Mouse (Mus musculus): ENCODE data around the gene Trmt61a.
A peak's percentile ranks its signal among the peaks of the same experiment; 100 is the strongest.
"Not testable (repeated sequence)": the region's sequence is repeated elsewhere in the genome, so short reads cannot be mapped to it uniquely, and the experiment has no call there.

Trmt61a gene

GRCm38 (mm10) chr12:111677882-111678669 is at the start of gene Trmt61a:
Gene Trmt61a (plus strand): TSS chr12:111678105.
- peak; percentile 73 to 81 for DNase-seq

GRCm38 (mm10) chr12:111648061-111648645 is 29.8 kb upstream of the Trmt61a start:
- peak in 1 of 2 experiments; percentile 50 for DNase-seq

- DNase-seq, result no peak
These were observed 25.0 kb upstream of the Trmt61a start for GRCm38 (mm10) chr12:111652953-111653352.

- peak in 1 of 2 experiments; percentile 62 for DNase-seq
These were observed 24.5 kb upstream of the Trmt61a start for GRCm38 (mm10) chr12:111653434-111653833.

- no peak for DNase-seq
These were observed 22.2 kb upstream of the Trmt61a start for GRCm38 (mm10) chr12:111655695-111656094.

- DNase-seq, result no peak
These were observed 18.6 kb upstream of the Trmt61a start for GRCm38 (mm10) chr12:111659331-111659730.

GRCm38 (mm10) chr12:111660628-111661027 is 17.3 kb upstream of the Trmt61a start:
- no peak for DNase-seq

GRCm38 (mm10) chr12:111661554-111661953 is 16.4 kb upstream of the Trmt61a start:
- not testable (repeated sequence) for DNase-seq

GRCm38 (mm10) chr12:111663228-111664143 is 14.4 kb upstream of the Trmt61a start:
- no peak for DNase-seq

GRCm38 (mm10) chr12:111664144-111664634 is 13.7 kb upstream of the Trmt61a start:
- no peak for DNase-seq

- no peak for DNase-seq
These were observed 12.6 kb upstream of the Trmt61a start for GRCm38 (mm10) chr12:111665041-111665880.

GRCm38 (mm10) chr12:111666380-111666779 is 11.5 kb upstream of the Trmt61a start:
- no peak for DNase-seq

GRCm38 (mm10) chr12:111667421-111667820 is 10.5 kb upstream of the Trmt61a start:
- no peak for DNase-seq

GRCm38 (mm10) chr12:111668457-111668912 is 9.4 kb upstream of the Trmt61a start:
- DNase-seq, result peak; percentile 75 to 93

GRCm38 (mm10) chr12:111669000-111669788 is 8.7 kb upstream of the Trmt61a start:
- no peak for DNase-seq

GRCm38 (mm10) chr12:111669961-111670360 is 7.9 kb upstream of the Trmt61a start:
- DNase-seq, result no peak

- DNase-seq, result no peak
These were observed 7.4 kb upstream of the Trmt61a start for GRCm38 (mm10) chr12:111670371-111670971.

- DNase-seq, result no peak
These were observed 6.9 kb upstream of the Trmt61a start for GRCm38 (mm10) chr12:111670976-111671375.

- peak in 1 of 2 experiments; percentile 46 for DNase-seq
These were observed 6.4 kb upstream of the Trmt61a start for GRCm38 (mm10) chr12:111671431-111671902.

GRCm38 (mm10) chr12:111672176-111672575 is 5.7 kb upstream of the Trmt61a start, which contains the start of gene Ckb:
Gene Ckb (minus strand): TSS chr12:111672338.
- peak in 1 of 2 experiments; percentile 35 for DNase-seq
